Mouse (Mus musculus) neural tube, embryonic 14.5 days (tissue): ENCODE measurements around the gene Cfap65. TPM values are rescaled to one million over a fixed set of nuclear protein-coding genes. Genes with fewer than 3 reads are reported as not detected.
A peak's percentile ranks its signal among the peaks of the same experiment; 100 is the strongest.

ENCODE experiments used
- ATAC-seq: fragments of 200-750 bp; cut with Nextera tagmentation; 2 replicates; pipeline ENCODE4 v1.8.0; 2017; ENCODE audit warnings: low read depth, mild to moderate bottlenecking, moderate TSS enrichment, moderate library complexity
- H3K27ac ChIP-seq: fragments of 300-500 bp; sonication (generic); 2 replicates; pipeline ENCODE4 v1.5.1; 2014; ENCODE audit warnings: low read depth, mild to moderate bottlenecking, control low read depth, low read length, moderate library complexity, mixed read lengths
- H3K27me3 ChIP-seq: fragments of 300-500 bp; sonication (generic); 2 replicates; pipeline ENCODE4 v1.6.1; 2014; ENCODE audit warnings: low read length; ENCODE audit not compliant: control insufficient read depth, insufficient read depth
- H3K36me3 ChIP-seq: fragments of 300-500 bp; sonication (generic); 2 replicates; pipeline ENCODE4 v1.6.1; 2014; ENCODE audit warnings: low read length, mixed read lengths; ENCODE audit not compliant: control insufficient read depth, insufficient read depth
- H3K4me1 ChIP-seq: fragments of 300-500 bp; sonication (generic); 2 replicates; pipeline ENCODE4 v1.6.1; 2014; ENCODE audit warnings: low read length; ENCODE audit not compliant: control insufficient read depth, insufficient read depth
- H3K4me2 ChIP-seq: fragments of 300-500 bp; sonication (generic); 2 replicates; pipeline ENCODE4 v1.6.1; 2014; ENCODE audit warnings: mild to moderate bottlenecking, low read depth, low read length, control low read depth
- H3K4me3 ChIP-seq: fragments of 300-500 bp; sonication (generic); 2 replicates; pipeline ENCODE4 v1.5.1; 2014; ENCODE audit warnings: low read depth, low read length, control low read depth, mixed read lengths
- H3K9ac ChIP-seq: fragments of 300-500 bp; sonication (generic); replicated peaks from 2 replicates; pipeline ENCODE4 v1.6.1; 2014; ENCODE audit warnings: low read depth, mild to moderate bottlenecking, control low read depth, low read length, mixed read lengths
- H3K9me3 ChIP-seq: fragments of 300-500 bp; sonication (generic); 2 replicates; pipeline ENCODE4 v1.6.1; 2016; ENCODE audit warnings: low read length; ENCODE audit not compliant: control insufficient read depth
- WGBS: fragments of 180-500 bp; shearing (Covaris S2); extraction: QIAGEN DNeasy Blood & Tissue Kit; methylation state at CpG from one replicate; pipeline ENCODE4 v1.1.7; 2014; 5-methylcytosine and 5-hydroxymethylcytosine counted together
- polyA plus RNA-seq: library from polyadenylated mRNA; unstranded; fragments of >200 nt; fragmentation: Nextera tagmentation; extraction: Ambion mirVana; gene quantifications from 2 replicates; pipeline ENCODE4 v1.2.1, GENCODE M21; 2014

Gene Cfap65
- polyA plus RNA-seq, 1 experiment from 2014 or later: 0.74 TPM

DNA sequence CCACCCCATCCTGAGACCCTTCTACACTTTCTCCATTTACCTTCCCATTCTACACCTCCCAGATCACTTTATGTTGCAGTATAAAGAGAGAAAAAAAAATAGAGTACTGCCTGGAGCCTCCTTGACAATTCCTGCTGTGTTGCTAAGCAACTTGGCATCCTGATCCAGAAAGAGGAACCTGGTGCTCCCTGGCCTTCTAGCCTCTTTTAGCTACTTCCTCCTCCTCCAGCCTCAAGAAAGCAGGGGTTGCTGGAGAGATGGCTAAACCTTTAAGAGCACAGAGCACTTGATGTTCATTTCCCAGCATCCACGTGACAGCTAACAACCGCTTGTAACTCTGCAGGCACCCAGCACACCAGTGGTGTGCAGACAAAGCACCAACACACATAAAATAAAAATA lies 63.2 kb downstream of the Cfap65 start:
- Histone ChIP-seq H3K9me3 (no peaks in the 10 kb centered on the region), H3K4me3 (no peak overlapping the region), H3K4me1 (no peaks in the 10 kb centered on the region), H3K27ac (no peak overlapping the region), H3K27me3 (no peaks in the 10 kb centered on the region), H3K4me2 (no peak overlapping the region), H3K9ac (no peak overlapping the region), H3K36me3 (no peaks in the 10 kb centered on the region)
- ATAC-seq: no peak
- 68% methylated on average over 2 of the region's 2 CpGs for WGBS

DNA sequence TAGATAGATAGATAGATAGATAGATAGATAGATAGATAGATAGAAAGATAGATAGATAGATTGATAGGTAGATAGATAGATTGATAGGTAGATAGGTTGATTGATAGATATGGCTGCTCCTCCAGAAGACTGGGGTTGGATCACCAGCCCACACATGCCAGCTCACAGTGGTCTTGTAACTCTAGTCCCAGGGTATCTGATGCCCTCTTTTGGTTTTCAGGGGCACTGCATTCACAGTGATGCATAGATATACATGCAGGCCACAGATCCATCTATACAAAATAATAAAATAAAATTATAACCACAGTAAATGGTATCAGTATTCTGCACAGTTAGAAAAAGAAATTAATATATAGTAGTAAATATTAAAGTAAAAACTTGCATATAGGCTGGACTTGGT lies 73.6 kb downstream of the Cfap65 start:
- no peak overlapping the region for H3K9ac ChIP-seq
- H3K4me1 ChIP-seq: peaks cover 21% of the 10 kb centered on the region
- H3K4me2 ChIP-seq: no peak overlapping the region
- H3K4me3 ChIP-seq: no peak overlapping the region
- H3K9me3 ChIP-seq: no peaks in the 10 kb centered on the region
- H3K27me3 ChIP-seq: 0 out of 2 replicates have a peak, but pooled peaks cover 2% of the 10 kb centered on the region
- no peak for ATAC-seq
- no peaks in the 10 kb centered on the region for H3K36me3 ChIP-seq
- H3K27ac ChIP-seq: no peak overlapping the region

DNA sequence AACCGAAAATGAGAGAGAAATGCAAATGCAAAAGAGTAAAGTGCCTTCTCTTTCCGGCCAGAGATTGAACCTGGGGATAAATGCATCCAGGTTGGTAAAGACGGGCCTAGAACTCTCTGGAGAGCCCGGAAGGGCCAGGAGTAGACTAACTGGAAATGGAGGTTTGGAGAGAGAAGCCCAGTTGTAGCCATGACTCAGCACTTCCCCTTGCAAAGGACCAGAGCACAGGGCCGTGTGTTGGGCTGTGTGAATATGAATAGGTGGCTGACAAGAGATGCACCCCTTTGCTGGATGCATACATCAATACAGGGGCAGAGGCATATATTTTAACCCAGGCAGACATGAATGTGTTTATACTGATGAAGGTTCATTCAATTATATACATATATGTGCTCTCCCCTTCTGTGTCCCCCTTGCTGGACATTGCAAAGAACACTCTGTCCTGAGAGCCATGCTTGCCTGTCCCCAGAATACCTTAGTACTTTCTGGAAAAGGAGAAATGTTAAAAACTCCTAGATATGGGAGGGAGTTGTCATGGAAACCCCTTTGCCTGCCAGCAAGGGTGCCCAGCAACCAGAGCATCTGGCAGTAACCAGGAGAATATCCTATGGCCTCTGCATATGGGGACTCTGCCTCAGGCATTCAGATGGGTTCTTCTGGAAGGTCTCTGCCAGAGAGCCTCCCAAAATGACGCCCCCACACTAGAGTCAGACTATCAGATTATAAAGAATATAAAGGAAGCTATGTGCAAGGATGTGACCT lies 76.0 kb downstream of the Cfap65 start:
- Histone ChIP-seq H3K27me3 (peaks cover 11% of the 10 kb centered on the region; the same call in 1 of the 2 replicates), H3K36me3 (no peaks in the 10 kb centered on the region), H3K9me3 (no peaks in the 10 kb centered on the region), H3K4me1 (peaks cover 22% of the 10 kb centered on the region), H3K27ac (peak overlapping the region; percentile 48; the same call in 1 of the 2 replicates), H3K4me3 (peak overlapping the region; percentile 94), H3K4me2 (peak overlapping the region; percentile 83), H3K9ac (0 out of 2 replicates have a peak overlapping the region, but pooled peaks have one; percentile 68)
- no peak for ATAC-seq
- 34% methylated on average over 6 of the region's 6 CpGs for WGBS

DNA sequence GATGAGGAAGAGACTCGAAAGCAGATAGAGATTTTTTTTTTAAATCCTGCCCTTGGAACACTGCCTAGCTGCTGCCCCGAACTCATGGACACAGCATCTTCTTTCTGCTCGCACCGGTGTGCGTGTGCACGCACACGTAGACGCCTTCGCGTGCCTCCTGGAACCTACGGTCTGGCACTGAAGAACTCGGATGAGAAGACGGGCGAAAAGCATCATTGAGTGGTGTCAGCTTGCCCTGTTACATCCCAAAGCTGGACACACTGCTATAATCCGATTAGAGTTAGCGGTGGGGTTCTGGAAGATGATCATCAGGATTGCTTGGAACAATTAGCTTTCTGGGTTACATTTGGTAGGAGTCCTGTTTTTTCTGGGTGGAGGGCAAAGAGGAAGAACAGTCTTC lies 76.6 kb downstream of the Cfap65 start:
- H3K9ac ChIP-seq: peak overlapping the region; percentile 68; the same call in 1 of the 2 replicates
- H3K27ac ChIP-seq: peak overlapping the region; percentile 48; the same call in 1 of the 2 replicates
- peak overlapping the region; percentile 94 for H3K4me3 ChIP-seq
- ATAC-seq: no peak
- H3K36me3 ChIP-seq: no peaks in the 10 kb centered on the region
- peaks cover 26% of the 10 kb centered on the region for H3K4me1 ChIP-seq
- H3K4me2 ChIP-seq: peak overlapping the region; percentile 83
- WGBS: 7% methylated on average over 16 of the region's 16 CpGs
- no peaks in the 10 kb centered on the region for H3K9me3 ChIP-seq
- H3K27me3 ChIP-seq: peaks cover 11% of the 10 kb centered on the region; the same call in 1 of the 2 replicates

DNA sequence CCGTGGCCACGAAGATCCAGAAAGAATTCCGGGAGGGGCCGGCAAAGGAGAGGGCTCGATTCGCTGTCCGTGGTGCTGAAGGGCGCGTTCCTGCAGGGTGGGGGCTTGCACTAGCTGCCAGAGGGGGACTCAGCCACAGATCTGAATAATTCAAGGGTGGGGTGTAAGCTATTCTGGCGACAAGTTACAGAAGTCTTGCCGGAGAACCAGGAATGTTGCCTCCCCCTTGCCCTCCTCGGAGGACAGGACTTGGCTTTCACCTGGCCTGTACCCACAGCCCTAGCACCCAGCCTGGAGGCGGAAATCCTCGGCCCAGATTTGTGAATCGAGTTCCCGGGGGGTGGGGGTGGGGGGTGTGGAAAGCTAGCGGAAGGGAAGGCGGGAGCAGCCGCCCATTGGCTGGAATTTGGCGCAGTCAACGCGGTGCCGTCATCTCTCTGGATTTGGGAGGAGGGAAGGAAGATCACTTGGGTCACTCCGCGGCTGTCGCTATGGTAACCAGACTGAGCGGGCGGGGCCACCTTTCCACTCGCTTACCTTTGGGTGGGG lies 77.2 kb downstream of the Cfap65 start:
- no peaks in the 10 kb centered on the region for H3K36me3 ChIP-seq
- H3K27me3 ChIP-seq: peaks cover 11% of the 10 kb centered on the region; the same call in 1 of the 2 replicates
- peaks cover 26% of the 10 kb centered on the region for H3K4me1 ChIP-seq
- peak overlapping the region; percentile 68 for H3K9ac ChIP-seq
- H3K4me2 ChIP-seq: peak overlapping the region; percentile 83
- WGBS: under 1% methylated on average over 29 of the region's 29 CpGs
- H3K9me3 ChIP-seq: no peaks in the 10 kb centered on the region
- ATAC-seq: peak; percentile 66
- H3K27ac ChIP-seq: peak overlapping the region; percentile 74
- peak overlapping the region; percentile 94 for H3K4me3 ChIP-seq

DNA sequence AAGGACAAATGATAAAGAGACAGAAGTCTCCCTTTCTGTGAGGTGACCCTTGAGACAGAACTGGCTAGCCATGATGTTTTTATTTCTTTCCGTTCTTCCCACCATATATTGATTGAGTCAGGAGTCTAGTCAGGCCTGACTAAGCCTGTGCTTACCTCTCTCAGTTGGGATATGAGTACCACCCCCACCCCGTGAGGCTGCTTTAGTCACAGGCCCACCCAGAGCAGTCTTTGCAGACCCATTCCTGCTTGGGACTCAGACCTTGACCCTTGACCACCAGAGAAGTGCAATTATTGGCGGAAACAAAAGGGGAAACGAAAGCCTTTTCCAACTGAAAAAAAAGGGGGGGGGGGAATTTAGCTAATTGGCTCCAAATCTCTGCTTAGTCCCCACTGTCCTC lies 77.7 kb downstream of the Cfap65 start:
- Histone ChIP-seq H3K4me3 (peak overlapping the region; percentile 94), H3K27ac (peak overlapping the region; percentile 74), H3K9me3 (no peaks in the 10 kb centered on the region), H3K27me3 (peaks cover 11% of the 10 kb centered on the region; the same call in 1 of the 2 replicates), H3K4me2 (peak overlapping the region; percentile 83), H3K9ac (peak overlapping the region; percentile 68), H3K4me1 (peaks cover 26% of the 10 kb centered on the region), H3K36me3 (no peaks in the 10 kb centered on the region)
- ATAC-seq: no peak
- 5% methylated on average over 4 of the region's 4 CpGs for WGBS

DNA sequence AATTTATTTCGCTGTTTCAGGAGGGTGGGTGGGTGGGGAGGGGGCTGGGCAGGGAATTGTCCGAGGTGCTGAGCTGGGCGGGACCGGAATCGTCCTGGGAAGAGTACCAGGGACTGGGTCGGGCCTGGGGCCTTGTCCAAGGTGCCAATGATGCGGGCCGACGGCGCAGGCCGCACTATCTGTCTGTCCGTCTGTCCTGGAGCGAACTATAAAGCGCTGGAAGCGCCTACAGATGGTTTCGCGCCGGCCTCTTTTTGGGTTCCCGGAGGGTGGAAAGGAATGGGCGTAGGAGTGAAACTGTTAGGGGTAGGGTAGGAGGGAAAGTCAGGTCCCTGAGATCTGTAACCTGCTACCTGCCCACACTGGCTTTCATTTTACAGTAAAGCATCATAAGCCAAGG lies 78.2 kb downstream of the Cfap65 start:
- Histone ChIP-seq H3K27me3 (peaks cover 11% of the 10 kb centered on the region; the same call in 1 of the 2 replicates), H3K4me1 (peaks cover 26% of the 10 kb centered on the region), H3K9ac (peak overlapping the region; percentile 93), H3K9me3 (no peaks in the 10 kb centered on the region), H3K4me3 (peak overlapping the region; percentile 94), H3K36me3 (no peaks in the 10 kb centered on the region), H3K4me2 (peak overlapping the region; percentile 83), H3K27ac (no peak overlapping the region)
- WGBS: 3% methylated on average over 20 of the region's 20 CpGs
- no peak for ATAC-seq

DNA sequence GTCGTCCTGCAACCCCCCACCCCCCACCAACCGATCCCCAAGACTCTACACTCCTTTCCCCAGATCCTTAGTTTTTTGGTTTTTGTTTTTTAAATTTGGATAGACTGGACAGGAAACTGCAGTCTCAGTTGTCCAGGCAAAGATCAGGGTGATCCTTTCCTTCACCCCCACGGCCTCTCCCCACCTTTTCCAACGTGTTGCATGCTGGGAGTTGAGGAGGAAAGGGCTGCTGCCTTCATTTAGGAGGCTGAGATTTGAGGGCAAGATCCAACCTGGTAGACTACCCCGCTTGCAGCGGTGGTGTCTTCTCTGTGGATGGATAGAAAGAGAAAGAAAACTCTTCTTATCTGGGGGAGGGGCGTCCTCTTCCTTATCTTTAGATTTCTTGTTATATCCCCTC lies 78.6 kb downstream of the Cfap65 start:
- peak overlapping the region; percentile 93 for H3K9ac ChIP-seq
- no peaks in the 10 kb centered on the region for H3K9me3 ChIP-seq
- ATAC-seq: no peak
- H3K27me3 ChIP-seq: peaks cover 11% of the 10 kb centered on the region; the same call in 1 of the 2 replicates
- H3K27ac ChIP-seq: no peak overlapping the region
- H3K4me3 ChIP-seq: peak overlapping the region; percentile 94
- H3K4me2 ChIP-seq: peak overlapping the region; percentile 83
- H3K36me3 ChIP-seq: no peaks in the 10 kb centered on the region
- peaks cover 26% of the 10 kb centered on the region for H3K4me1 ChIP-seq
- 5% methylated on average over 7 of the region's 7 CpGs for WGBS

DNA sequence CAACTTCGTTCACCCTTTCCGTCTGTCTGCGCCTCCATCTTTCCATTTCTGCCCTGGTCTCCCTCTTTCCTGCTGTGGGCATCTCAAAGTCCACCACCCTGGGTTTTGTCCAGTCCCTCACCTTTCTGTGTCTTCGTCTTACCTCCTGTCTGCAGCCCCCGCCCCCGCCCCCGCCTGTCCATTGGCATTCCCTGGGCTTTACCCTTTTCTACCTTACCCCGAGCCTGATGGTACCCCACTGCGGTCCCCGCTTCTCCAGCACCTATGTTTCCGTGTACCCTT lies 79.0 kb downstream of the Cfap65 start:
- under 1% methylated on average over 11 of the region's 11 CpGs for WGBS
- peak overlapping the region; percentile 94 for H3K4me3 ChIP-seq
- peak overlapping the region; percentile 85; the same call in 1 of the 2 replicates for H3K27ac ChIP-seq
- peak overlapping the region; percentile 83 for H3K4me2 ChIP-seq
- peak overlapping the region; percentile 93 for H3K9ac ChIP-seq
- ATAC-seq: no peak
- H3K36me3 ChIP-seq: no peaks in the 10 kb centered on the region
- H3K4me1 ChIP-seq: peaks cover 26% of the 10 kb centered on the region
- H3K9me3 ChIP-seq: no peaks in the 10 kb centered on the region
- H3K27me3 ChIP-seq: peaks cover 11% of the 10 kb centered on the region; the same call in 1 of the 2 replicates
